Mouse (Mus musculus): ENCODE results near the gene Pbrm1.

GRCm38 (mm10) chr14:30996417-30996816 lies 22.5 kb upstream of the Pbrm1 start:
- TF ChIP-seq CTCF (IDR thresholded peaks at IDR 0.05; ENCODE audit: low read depth) (no peak), EP300 (IDR thresholded peaks at IDR 0.05; ENCODE audit: low read depth) (no peak)
